Mouse (Mus musculus) megakaryocyte, embryonic 14.5 days (primary cell): ENCODE results near the gene Grin2d.

Source experiments
- FLI1 ChIP-seq: IDR thresholded peaks from 2 replicates; pipeline ENCODE4 v1.6.1; 2012; ENCODE audit warnings: low read length, inconsistent platforms, mixed read lengths
- GATA1 ChIP-seq: IDR thresholded peaks from 3 replicates; pipeline ENCODE4 v1.6.1; 2012; ENCODE audit warnings: mixed read lengths, low read length, inconsistent platforms, borderline replicate concordance

DNA sequence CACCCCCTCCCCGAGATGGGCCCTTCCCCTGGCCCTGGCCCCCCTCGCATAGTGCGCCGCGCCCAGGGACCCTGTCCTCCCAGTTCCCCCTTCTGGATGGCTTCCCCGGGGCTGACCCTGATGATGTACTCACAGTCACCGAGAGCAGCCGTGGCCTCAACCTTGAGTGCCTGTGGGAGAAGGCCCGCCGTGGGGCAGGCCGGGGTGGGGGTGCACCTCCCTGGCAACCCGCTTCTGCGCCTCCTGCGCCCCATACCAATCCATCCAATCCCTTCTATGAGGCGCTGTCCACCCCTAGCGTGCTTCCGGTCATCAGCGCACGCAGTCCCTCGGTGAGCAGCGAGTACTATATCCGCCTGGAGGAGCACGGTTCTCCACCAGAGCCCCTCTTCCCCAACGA is 84.9 kb downstream of the Grin2d start:
- no peak for TF ChIP-seq GATA1
- TF ChIP-seq FLI1: no peak
